Mouse (Mus musculus): ENCODE results near the gene Aak1. TPM values are rescaled to one million over a fixed set of nuclear protein-coding genes. Genes with fewer than 3 reads are reported as not detected.
A peak's percentile ranks its signal among the peaks of the same experiment; 100 is the strongest.
"Not testable (repeated sequence)": the region's sequence is repeated elsewhere in the genome, so short reads cannot be mapped to it uniquely, and the experiment has no call there.

Gene Aak1
- polyA plus RNA-seq, 1 experiment from 2014 or later: 32.1 TPM

- Histone ChIP-seq H3K9ac (replicated peaks) (no peak overlapping the region), H3K27ac (no peak overlapping the region), H3K36me3 (no peaks in the 10 kb centered on the region), H3K4me3 (replicated peaks) (no peak overlapping the region), H3K27me3 (no peaks in the 10 kb centered on the region), H3K9me3 (no peaks in the 10 kb centered on the region), H3K4me1 (replicated peaks) (peaks cover 9% of the 10 kb centered on the region), H3K4me2 (replicated peaks) (no peak overlapping the region)
- ATAC-seq: no peak
Observed at GRCm38 (mm10) chr6:87005577-87005976, 156.3 kb downstream of the Aak1 start.

- peaks cover 14% of the 10 kb centered on the region for H3K4me1 ChIP-seq (replicated peaks)
- peak within 1 kb of the TSS; percentile 88 for H3K4me3 ChIP-seq (replicated peaks)
- peak within 1 kb of the TSS; percentile 69 for H3K4me2 ChIP-seq (replicated peaks)
- H3K27me3 ChIP-seq: no peaks in the 10 kb centered on the region
- H3K9ac ChIP-seq (replicated peaks): peak within 1 kb of the TSS; percentile 95
- no peak for ATAC-seq
- WGBS: 76% methylated on average over 6 of the region's 6 CpGs
- peak within 1 kb of the TSS; percentile 86 for H3K27ac ChIP-seq
- no peaks in the 10 kb centered on the region for H3K9me3 ChIP-seq
- peaks cover 12% of the 10 kb centered on the region for H3K36me3 ChIP-seq
Observed at GRCm38 (mm10) chr6:87008887-87009286, 159.6 kb downstream of the Aak1 start, which contains the start of gene Nfu1. Gene Nfu1 (plus strand): TSS chr6:87009236.

GRCm38 (mm10) chr6:87009692-87010328, 160.5 kb downstream of the Aak1 start:
- Histone ChIP-seq H3K27ac (peak overlapping the region; percentile 86), H3K9me3 (no peaks in the 10 kb centered on the region), H3K36me3 (peaks cover 17% of the 10 kb centered on the region), H3K4me1 (replicated peaks) (peaks cover 14% of the 10 kb centered on the region), H3K4me3 (replicated peaks) (peak overlapping the region; percentile 88), H3K4me2 (replicated peaks) (peak overlapping the region; percentile 69), H3K27me3 (no peaks in the 10 kb centered on the region), H3K9ac (replicated peaks) (peak overlapping the region; percentile 95)
- under 1% methylated on average over 36 of the region's 36 CpGs for WGBS
- ATAC-seq: peak; percentile 98

- H3K4me1 ChIP-seq (replicated peaks): no peaks in the 10 kb centered on the region
- no peaks in the 10 kb centered on the region for H3K9me3 ChIP-seq
- H3K27me3 ChIP-seq: no peaks in the 10 kb centered on the region
- H3K9ac ChIP-seq (replicated peaks): no peak overlapping the region
- H3K36me3 ChIP-seq: peaks cover 64% of the 10 kb centered on the region
- no peak overlapping the region for H3K27ac ChIP-seq
- whole genome bisulfite sequencing: 69% methylated on average over 4 of the region's 4 CpGs
- no peak for ATAC-seq
- H3K4me2 ChIP-seq (replicated peaks): no peak overlapping the region
- H3K4me3 ChIP-seq (replicated peaks): no peak overlapping the region
Observed at GRCm38 (mm10) chr6:87016916-87017315, 167.6 kb downstream of the Aak1 start.

GRCm38 (mm10) chr6:87018874-87019273, 169.6 kb downstream of the Aak1 start:
- Histone ChIP-seq H3K9ac (replicated peaks) (no peak overlapping the region), H3K4me2 (replicated peaks) (no peak overlapping the region), H3K36me3 (peaks cover 66% of the 10 kb centered on the region), H3K9me3 (no peaks in the 10 kb centered on the region), H3K27ac (no peak overlapping the region), H3K4me3 (replicated peaks) (no peak overlapping the region), H3K4me1 (replicated peaks) (no peaks in the 10 kb centered on the region), H3K27me3 (no peaks in the 10 kb centered on the region)
- WGBS: 92% methylated on average over 8 of the region's 8 CpGs
- no peak for ATAC-seq

GRCm38 (mm10) chr6:87021791-87022190, 172.5 kb downstream of the Aak1 start:
- Histone ChIP-seq H3K4me3 (replicated peaks) (no peak overlapping the region), H3K4me1 (replicated peaks) (no peaks in the 10 kb centered on the region), H3K9me3 (no peaks in the 10 kb centered on the region), H3K4me2 (replicated peaks) (no peak overlapping the region), H3K9ac (replicated peaks) (no peak overlapping the region), H3K27me3 (no peaks in the 10 kb centered on the region), H3K36me3 (peaks cover 75% of the 10 kb centered on the region), H3K27ac (no peak overlapping the region)
- ATAC-seq: no peak
- WGBS: 98% methylated on average over 12 of the region's 12 CpGs

- WGBS: 91% methylated on average over 7 of the region's 7 CpGs
- Histone ChIP-seq H3K9ac (replicated peaks) (no peak overlapping the region), H3K36me3 (peaks cover 76% of the 10 kb centered on the region), H3K4me2 (replicated peaks) (no peak overlapping the region), H3K27me3 (no peaks in the 10 kb centered on the region), H3K9me3 (no peaks in the 10 kb centered on the region), H3K4me1 (replicated peaks) (no peaks in the 10 kb centered on the region), H3K4me3 (replicated peaks) (no peak overlapping the region), H3K27ac (no peak overlapping the region)
- ATAC-seq: no peak
Observed at GRCm38 (mm10) chr6:87026980-87027379, 177.7 kb downstream of the Aak1 start.

GRCm38 (mm10) chr6:87028881-87029280, 179.6 kb downstream of the Aak1 start:
- H3K4me2 ChIP-seq (replicated peaks): no peak overlapping the region
- no peaks in the 10 kb centered on the region for H3K9me3 ChIP-seq
- no peak overlapping the region for H3K4me3 ChIP-seq (replicated peaks)
- no peak overlapping the region for H3K9ac ChIP-seq (replicated peaks)
- H3K4me1 ChIP-seq (replicated peaks): no peaks in the 10 kb centered on the region
- no peaks in the 10 kb centered on the region for H3K27me3 ChIP-seq
- no peak for ATAC-seq
- H3K36me3 ChIP-seq: peaks cover 62% of the 10 kb centered on the region
- no peak overlapping the region for H3K27ac ChIP-seq

GRCm38 (mm10) chr6:87031310-87031709, 182.0 kb downstream of the Aak1 start:
- H3K9ac ChIP-seq (replicated peaks); H3K4me1 ChIP-seq (replicated peaks); H3K9me3 ChIP-seq; H3K27ac ChIP-seq; H3K27me3 ChIP-seq; ATAC-seq; H3K4me3 ChIP-seq (replicated peaks); H3K4me2 ChIP-seq (replicated peaks): not testable (repeated sequence)
- WGBS: 86% methylated on average over 7 of the region's 7 CpGs
- peaks cover 42% of the 10 kb centered on the region for H3K36me3 ChIP-seq

GRCm38 (mm10) chr6:87032401-87032800, 183.1 kb downstream of the Aak1 start:
- Histone ChIP-seq H3K9ac (replicated peaks) (no peak overlapping the region), H3K4me3 (replicated peaks) (no peak overlapping the region), H3K4me1 (replicated peaks) (no peaks in the 10 kb centered on the region), H3K4me2 (replicated peaks) (no peak overlapping the region), H3K9me3 (peaks cover 3% of the 10 kb centered on the region; the same call in 1 of the 2 replicates), H3K36me3 (peaks cover 32% of the 10 kb centered on the region), H3K27me3 (no peaks in the 10 kb centered on the region), H3K27ac (no peak overlapping the region)
- 86% methylated on average over 3 of the region's 3 CpGs for WGBS
- no peak for ATAC-seq

GRCm38 (mm10) chr6:87034395-87034794, 185.1 kb downstream of the Aak1 start:
- no peaks in the 10 kb centered on the region for H3K4me1 ChIP-seq (replicated peaks)
- no peak overlapping the region for H3K4me2 ChIP-seq (replicated peaks)
- no peak for ATAC-seq
- no peak overlapping the region for H3K27ac ChIP-seq
- no peaks in the 10 kb centered on the region for H3K27me3 ChIP-seq
- peaks cover 3% of the 10 kb centered on the region; the same call in 1 of the 2 replicates for H3K9me3 ChIP-seq
- H3K4me3 ChIP-seq (replicated peaks): no peak overlapping the region
- H3K36me3 ChIP-seq: peaks cover 14% of the 10 kb centered on the region
- H3K9ac ChIP-seq (replicated peaks): no peak overlapping the region
- 94% methylated on average over 3 of the region's 3 CpGs for WGBS

- Histone ChIP-seq H3K9ac (replicated peaks) (no peak overlapping the region), H3K27ac (no peak overlapping the region), H3K27me3 (no peaks in the 10 kb centered on the region), H3K9me3 (peaks cover 3% of the 10 kb centered on the region; the same call in 1 of the 2 replicates), H3K36me3 (no peaks in the 10 kb centered on the region; the same call in 1 of the 2 replicates), H3K4me1 (replicated peaks) (no peaks in the 10 kb centered on the region; the same call in 1 of the 2 replicates), H3K4me3 (replicated peaks) (no peak overlapping the region), H3K4me2 (replicated peaks) (no peak overlapping the region)
- no peak for ATAC-seq
- 88% methylated on average over 10 of the region's 10 CpGs for WGBS
Observed at GRCm38 (mm10) chr6:87037826-87038620, 188.7 kb downstream of the Aak1 start.
